Mouse (Mus musculus) ES-E14 (cell line): ENCODE measurements around the gene Junb.

Experiments used
- CHD2 ChIP-seq: IDR thresholded peaks from 2 replicates; pipeline ENCODE4 v1.6.1; 2014; ENCODE audit warnings: mild to moderate bottlenecking, low read depth, low read length, inconsistent platforms
- HCFC1 ChIP-seq: IDR thresholded peaks from 2 replicates; pipeline ENCODE4 v1.6.1; 2012; ENCODE audit warnings: low read length, inconsistent platforms, borderline replicate concordance; ENCODE audit not compliant: insufficient read depth

DNA sequence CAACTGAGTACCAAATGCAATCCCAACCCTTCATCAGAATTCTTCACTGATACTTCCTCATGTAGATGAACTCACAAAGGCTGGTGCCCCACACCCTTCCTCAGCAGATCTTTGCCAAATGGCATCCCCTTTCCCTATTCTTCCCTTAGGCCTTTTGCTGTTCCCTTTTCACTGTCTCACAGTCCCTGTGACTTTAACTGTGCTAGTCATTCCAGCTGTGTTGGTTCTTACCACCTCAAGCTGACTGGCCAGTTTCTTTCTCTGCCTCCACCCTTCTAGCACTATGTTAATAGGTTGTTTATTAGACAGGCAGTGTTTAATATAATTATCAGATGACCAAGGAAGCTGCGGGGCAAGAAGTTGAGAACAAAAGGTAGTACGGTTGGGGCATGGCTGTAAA, 9.9 kb downstream of the Junb start:
- TF ChIP-seq CHD2 (no peak), HCFC1 (no peak)
